Mouse (Mus musculus) embryonic facial prominence, embryonic 14.5 days (tissue): ENCODE measurements at regions not wholly inside any gene's neighbourhood (a gene's known extent, or its start where the extent isn't known, plus 50 kb on each side); places are given as distances from the start of the nearest gene placed in this dataset.
"Not testable (repeated sequence)": the region's sequence is repeated elsewhere in the genome, so short reads cannot be mapped to it uniquely, and the experiment has no call there.

ENCODE experiments used
- ATAC-seq: fragments of 200-750 bp; cut with Nextera tagmentation; 2 replicates; pipeline ENCODE4 v1.8.0; 2017; ENCODE audit warnings: low read depth, moderate number of reproducible peaks, moderate TSS enrichment
- DNase-seq: peaks from one replicate; pipeline ENCODE4 v3.0.0-alpha.2; 2015; ENCODE audit warnings: low spot score
- H3K27ac ChIP-seq: fragments of 300-500 bp; sonication (generic); replicated peaks from 2 replicates; pipeline ENCODE4 v1.5.1; 2014; ENCODE audit warnings: low read depth, mild to moderate bottlenecking, low read length, moderate library complexity
- H3K27me3 ChIP-seq: fragments of 300-500 bp; sonication (generic); replicated peaks from 2 replicates; pipeline ENCODE4 v1.6.1; 2014; ENCODE audit warnings: low read length; ENCODE audit not compliant: control insufficient read depth, insufficient read depth
- H3K36me3 ChIP-seq: fragments of 300-500 bp; sonication (generic); 2 replicates; pipeline ENCODE4 v1.6.1; 2014; ENCODE audit warnings: low read length, mixed read lengths; ENCODE audit not compliant: control insufficient read depth, insufficient read depth
- H3K4me1 ChIP-seq: fragments of 300-500 bp; sonication (generic); 2 replicates; pipeline ENCODE4 v1.6.1; 2014; ENCODE audit warnings: antibody characterized with exemption, low read length; ENCODE audit not compliant: control insufficient read depth, insufficient read depth
- H3K4me2 ChIP-seq: fragments of 300-500 bp; sonication (generic); 2 replicates; pipeline ENCODE4 v1.6.1; 2014; ENCODE audit warnings: low read depth, mild to moderate bottlenecking, low read length, moderate library complexity, mixed read lengths
- H3K4me3 ChIP-seq: fragments of 300-500 bp; sonication (generic); 2 replicates; pipeline ENCODE4 v1.5.1; 2014; ENCODE audit warnings: low read depth, mild to moderate bottlenecking, low read length
- H3K9ac ChIP-seq: fragments of 300-500 bp; sonication (generic); 2 replicates; pipeline ENCODE4 v1.6.1; 2014; ENCODE audit warnings: low read depth, mild to moderate bottlenecking, low read length, moderate library complexity, mixed read lengths
- H3K9me3 ChIP-seq: fragments of 300-500 bp; sonication (generic); 2 replicates; pipeline ENCODE4 v1.6.1; 2016; ENCODE audit warnings: low read length; ENCODE audit not compliant: control insufficient read depth
- WGBS: fragments of 180-500 bp; shearing (Covaris S2); extraction: QIAGEN DNeasy Blood & Tissue Kit; methylation state at CpG from one replicate; pipeline ENCODE4 v1.1.7; 2014; 5-methylcytosine and 5-hydroxymethylcytosine counted together

GRCm38 (mm10) chr17:82331429-82331828 lies 593.3 kb upstream of the Slc8a1 start:
- WGBS: 92% methylated on average over 5 of the region's 5 CpGs
- H3K9ac ChIP-seq: no peak overlapping the region
- DNase-seq: no peak
- no peaks in the 10 kb centered on the region for H3K27me3 ChIP-seq
- ATAC-seq: no peak
- H3K27ac ChIP-seq: no peak overlapping the region
- no peak overlapping the region for H3K4me2 ChIP-seq
- no peak overlapping the region for H3K4me3 ChIP-seq
- H3K36me3 ChIP-seq: no peaks in the 10 kb centered on the region
- H3K4me1 ChIP-seq: no peaks in the 10 kb centered on the region
- no peaks in the 10 kb centered on the region for H3K9me3 ChIP-seq

- WGBS: 71% methylated on average over 5 of the region's 5 CpGs
- no peak overlapping the region for H3K27ac ChIP-seq
- H3K9ac ChIP-seq: no peak overlapping the region
- no peaks in the 10 kb centered on the region for H3K9me3 ChIP-seq
- no peak for ATAC-seq
- no peaks in the 10 kb centered on the region for H3K4me1 ChIP-seq
- no peaks in the 10 kb centered on the region for H3K36me3 ChIP-seq
- no peak overlapping the region for H3K4me3 ChIP-seq
- H3K4me2 ChIP-seq: no peak overlapping the region
- H3K27me3 ChIP-seq: no peaks in the 10 kb centered on the region
- no peak for DNase-seq
Observed at GRCm38 (mm10) chr17:82312191-82312590, 574.0 kb upstream of the Slc8a1 start.

- no peak overlapping the region for H3K4me2 ChIP-seq
- no peak overlapping the region for H3K27ac ChIP-seq
- H3K4me3 ChIP-seq: no peak overlapping the region
- ATAC-seq: no peak
- H3K9me3 ChIP-seq: no peaks in the 10 kb centered on the region
- no peaks in the 10 kb centered on the region for H3K36me3 ChIP-seq
- H3K9ac ChIP-seq: no peak overlapping the region
- H3K4me1 ChIP-seq: no peaks in the 10 kb centered on the region
- H3K27me3 ChIP-seq: no peaks in the 10 kb centered on the region
- DNase-seq: no peak
Observed at GRCm38 (mm10) chr17:82306347-82306746, 568.2 kb upstream of the Slc8a1 start.

GRCm38 (mm10) chr17:82277728-82278127 lies 539.6 kb upstream of the Slc8a1 start:
- DNase-seq: no peak
- H3K9me3 ChIP-seq: no peaks in the 10 kb centered on the region
- 77% methylated on average over 3 of the region's 3 CpGs for WGBS
- ATAC-seq: no peak
- H3K36me3 ChIP-seq: no peaks in the 10 kb centered on the region
- no peaks in the 10 kb centered on the region for H3K27me3 ChIP-seq
- H3K9ac ChIP-seq: no peak overlapping the region
- H3K4me2 ChIP-seq: no peak overlapping the region
- no peaks in the 10 kb centered on the region for H3K4me1 ChIP-seq
- no peak overlapping the region for H3K4me3 ChIP-seq
- no peak overlapping the region for H3K27ac ChIP-seq

- no peak overlapping the region for H3K27ac ChIP-seq
- no peak overlapping the region for H3K4me3 ChIP-seq
- no peaks in the 10 kb centered on the region for H3K9me3 ChIP-seq
- no peaks in the 10 kb centered on the region for H3K36me3 ChIP-seq
- no peaks in the 10 kb centered on the region for H3K27me3 ChIP-seq
- ATAC-seq (no peak), DNase-seq (no peak)
- no peaks in the 10 kb centered on the region for H3K4me1 ChIP-seq
- 66% methylated on average over 4 of the region's 4 CpGs for WGBS
- H3K4me2 ChIP-seq: no peak overlapping the region
- H3K9ac ChIP-seq: no peak overlapping the region
Observed at GRCm38 (mm10) chr17:82273946-82274345, 535.8 kb upstream of the Slc8a1 start.

- H3K9ac ChIP-seq: no peak overlapping the region
- DNase-seq: no peak
- ATAC-seq: no peak
- H3K4me2 ChIP-seq: no peak overlapping the region
- H3K27me3 ChIP-seq: no peaks in the 10 kb centered on the region
- no peaks in the 10 kb centered on the region for H3K36me3 ChIP-seq
- 81% methylated on average over 1 of the region's 1 CpGs for WGBS
- no peak overlapping the region for H3K4me3 ChIP-seq
- no peak overlapping the region for H3K27ac ChIP-seq
- no peaks in the 10 kb centered on the region for H3K4me1 ChIP-seq
- no peaks in the 10 kb centered on the region for H3K9me3 ChIP-seq
Observed at GRCm38 (mm10) chr17:82272845-82273244, 534.7 kb upstream of the Slc8a1 start.

- ATAC-seq: not testable (repeated sequence)
- 96% methylated on average over 5 of the region's 5 CpGs for WGBS
Observed at GRCm38 (mm10) chr17:82266842-82267241, 528.7 kb upstream of the Slc8a1 start.

GRCm38 (mm10) chr17:82252362-82252761 lies 514.2 kb upstream of the Slc8a1 start:
- DNase-seq (no peak), ATAC-seq (no peak)
- no peak overlapping the region for H3K4me2 ChIP-seq
- H3K27me3 ChIP-seq: no peaks in the 10 kb centered on the region
- H3K4me3 ChIP-seq: no peak overlapping the region
- WGBS: 84% methylated on average over 2 of the region's 2 CpGs
- no peak overlapping the region for H3K9ac ChIP-seq
- H3K9me3 ChIP-seq: no peaks in the 10 kb centered on the region
- H3K27ac ChIP-seq: no peak overlapping the region
- H3K36me3 ChIP-seq: no peaks in the 10 kb centered on the region
- no peaks in the 10 kb centered on the region for H3K4me1 ChIP-seq

More at GRCm38 (mm10) chr17:82266842-82267241, 528.7 kb upstream of the Slc8a1 start:
- H3K4me1 ChIP-seq, H3K9me3 ChIP-seq, H3K27ac ChIP-seq, DNase-seq, H3K9ac ChIP-seq, H3K4me3 ChIP-seq, H3K36me3 ChIP-seq, H3K4me2 ChIP-seq, H3K27me3 ChIP-seq: not testable (repeated sequence)

- no peak overlapping the region for H3K27ac ChIP-seq
- no peak overlapping the region for H3K9ac ChIP-seq
- H3K4me3 ChIP-seq: no peak overlapping the region
- no peaks in the 10 kb centered on the region for H3K9me3 ChIP-seq
- no peaks in the 10 kb centered on the region for H3K36me3 ChIP-seq
- no peaks in the 10 kb centered on the region for H3K27me3 ChIP-seq
- DNase-seq: no peak
- no peak for ATAC-seq
- no peaks in the 10 kb centered on the region for H3K4me1 ChIP-seq
- H3K4me2 ChIP-seq: no peak overlapping the region
Observed at GRCm38 (mm10) chr17:82251841-82252240, 513.7 kb upstream of the Slc8a1 start.
